Mouse (Mus musculus) bone marrow, adult 2 months (tissue): ENCODE measurements around the gene Prkaa2.

Experiments
- CTCF ChIP-seq: fragments of 200-500 bp; IDR thresholded peaks from 2 replicates; pipeline ENCODE4 v1.5.1; 2011; ENCODE audit warnings: low read length, control low read depth; ENCODE audit not compliant: control insufficient read depth, insufficient read depth
- POLR2A ChIP-seq: fragments of 200-500 bp; IDR thresholded peaks from 2 replicates; pipeline ENCODE4 v1.6.1; 2011; ENCODE audit warnings: low read depth, mild to moderate bottlenecking, control low read depth, low read length, borderline replicate concordance; ENCODE audit not compliant: control insufficient read depth

GRCm38 (mm10) chr4:105129212-105129611, 19.5 kb upstream of the Prkaa2 start:
- no peak for TF ChIP-seq CTCF
- no peak for TF ChIP-seq POLR2A
